Mouse (Mus musculus) brain, adult 10 weeks (tissue): ENCODE results near the gene Mepce. TPM values are rescaled to one million over a fixed set of nuclear protein-coding genes. Genes with fewer than 3 reads are reported as not detected.

ENCODE experiments used
- polyA plus RNA-seq: library from polyadenylated mRNA; stranded (reverse); fragments of 350-450 nt; fragmentation: Illumina TruSeq; extraction: RNeasy Lipid Tissue Mini Kit (QIAGEN cat#74804); gene quantifications from one replicate; pipeline ENCODE4 v1.2.3, GENCODE M21; 2015; ENCODE audit warnings: low read depth, low replicate concordance

Mepce gene
- 32.0 TPM for polyA plus RNA-seq

GRCm38 (mm10) chr5:137787151-137787928, at the start of gene Mepce, which contains the start of gene Zcwpw1:
Gene Mepce, minus strand, starts transcription at chr5:137787655.
Gene Zcwpw1, plus strand, starts transcription at chr5:137787798.

GRCm38 (mm10) chr5:137835966-137836520, 48.6 kb upstream of the Mepce start, which contains the start of gene Pilra:
Gene Pilra, minus strand, starts transcription at chr5:137836281.

GRCm38 (mm10) chr5:137778635-137779034, 8.8 kb downstream of the Mepce start, which contains the start of gene Ppp1r35:
Gene Ppp1r35, plus strand, starts transcription at chr5:137778849.

GRCm38 (mm10) chr5:137745214-137746171, 42.0 kb downstream of the Mepce start, which contains the start of gene Tsc22d4:
Gene Tsc22d4, plus strand, starts transcription at chr5:137745730.

GRCm38 (mm10) chr5:137741023-137741931, 46.2 kb downstream of the Mepce start, which contains the start of gene Nyap1:
Gene Nyap1, minus strand, starts transcription at chr5:137741607.

Other genes with a start within 250 kb of the Mepce start
- 130 TPM for gene Actl6b, start 234.1 kb downstream of the Mepce start, polyA plus RNA-seq
- 7.5 TPM for gene Tfr2, start 217.8 kb downstream of the Mepce start, polyA plus RNA-seq
- 19.5 TPM for gene Mospd3, start 186.6 kb downstream of the Mepce start, polyA plus RNA-seq
- gene Pcolce, start 173.9 kb downstream of the Mepce start, polyA plus RNA-seq, result 12.1 TPM
- not detected for gene Fbxo24, start 158.7 kb downstream of the Mepce start, polyA plus RNA-seq
- 10.6 TPM for gene Lrch4, start 158.5 kb downstream of the Mepce start, polyA plus RNA-seq
- gene Gm20605, start 158.5 kb downstream of the Mepce start, polyA plus RNA-seq, result 8.3 TPM
- gene Sap25, start 146.3 kb downstream of the Mepce start, polyA plus RNA-seq, result 4.2 TPM
- not detected for gene Irs3, start 141.9 kb downstream of the Mepce start, polyA plus RNA-seq
- 33.0 TPM for gene Agfg2, start 102.9 kb downstream of the Mepce start, polyA plus RNA-seq
- gene Nyap1, start 46.0 kb downstream of the Mepce start, polyA plus RNA-seq, result 57.5 TPM
- 226 TPM for gene Tsc22d4, start 41.9 kb downstream of the Mepce start, polyA plus RNA-seq
- 25.6 TPM for gene Ppp1r35, start 8.8 kb downstream of the Mepce start, polyA plus RNA-seq
- gene Zcwpw1, start 143 bp upstream of the Mepce start, polyA plus RNA-seq, result 9.6 TPM
- gene Pilra, start 48.6 kb upstream of the Mepce start, polyA plus RNA-seq, result 1.0 TPM
- not detected for gene Pilrb1, start 70.5 kb upstream of the Mepce start, polyA plus RNA-seq
- not detected for gene Pilrb2, start 84.2 kb upstream of the Mepce start, polyA plus RNA-seq
- 1.1 TPM for gene Cyp3a13, start 134.0 kb upstream of the Mepce start, polyA plus RNA-seq
- 48.5 TPM for gene Gjc3, start 175.4 kb upstream of the Mepce start, polyA plus RNA-seq
- gene Azgp1, start 193.9 kb upstream of the Mepce start, polyA plus RNA-seq, result 0.52 TPM
- gene Smok3a, start 233.6 kb upstream of the Mepce start, polyA plus RNA-seq, result not detected
- gene Smok3b, start 233.8 kb upstream of the Mepce start, polyA plus RNA-seq, result not detected